Mouse (Mus musculus) liver, postnatal 0 days (tissue): ENCODE measurements at regions not wholly inside any gene's neighbourhood (a gene's known extent, or its start where the extent isn't known, plus 50 kb on each side); places are given as distances from the start of the nearest gene placed in this dataset.

Experiments
- CTCF ChIP-seq: sonication (generic); IDR thresholded peaks from 2 replicates; pipeline ENCODE4 v1.5.1; 2016; ENCODE audit warnings: antibody characterized with exemption, low read depth
- EP300 ChIP-seq: IDR thresholded peaks from 2 replicates; pipeline ENCODE4 v1.6.1; 2016; ENCODE audit warnings: antibody characterized with exemption, low read depth, mild to moderate bottlenecking

DNA sequence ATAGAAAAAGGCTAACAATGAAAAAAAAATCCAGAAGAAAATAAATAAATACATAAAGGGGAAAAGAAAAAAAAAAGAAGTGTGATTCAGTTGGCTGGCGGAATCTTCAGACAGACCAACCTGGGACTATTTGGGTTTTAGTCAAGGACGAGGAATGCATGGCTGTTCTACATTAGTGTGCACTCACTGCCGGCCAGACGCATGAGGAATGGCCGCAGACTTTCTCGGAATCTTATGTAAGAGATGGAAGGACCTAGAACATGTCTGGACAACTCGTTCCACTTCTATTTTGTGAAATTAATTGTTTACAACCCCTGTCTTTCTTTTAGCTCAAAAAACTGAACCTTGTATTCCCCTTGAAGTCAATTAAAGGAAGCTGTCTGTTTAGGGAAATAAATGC lies 103.4 kb downstream of the Tmem170b start:
- TF ChIP-seq CTCF (no peak), EP300 (no peak)
